Mouse (Mus musculus) colon, adult 2 months (tissue): ENCODE measurements around the gene Sdr16c6. TPM values are rescaled to one million over a fixed set of nuclear protein-coding genes. Genes with fewer than 3 reads are reported as not detected.

Experiments
- polyA plus RNA-seq: library from polyadenylated mRNA; depleted of rRNA; stranded (reverse); fragments of >200 nt; gene quantifications from 2 replicates; pipeline ENCODE4 v1.2.3, GENCODE M21; 2012; rRNA removed

Gene Sdr16c6
- 0.06 TPM in 1 of 2 replicates, not detected in the other for polyA plus RNA-seq

GRCm38 (mm10) chr4:4077372-4077771 is at the start of gene Sdr16c6:
Gene Sdr16c6, minus strand, starts transcription at chr4:4077522.

Other genes starting within 250 kb of the Sdr16c6 start
- gene Gm11808, start 103.9 kb downstream of the Sdr16c6 start, polyA plus RNA-seq: 2,569 and 2,943 TPM in 2 replicates